Mouse (Mus musculus) kidney, embryonic 16.5 days (tissue): ENCODE data around the gene F5. TPM values are rescaled to one million over a fixed set of nuclear protein-coding genes. Genes with fewer than 3 reads are reported as not detected.
A peak's percentile ranks its signal among the peaks of the same experiment; 100 is the strongest.

Experiments
- ATAC-seq: fragments of 200-750 bp; cut with Nextera tagmentation; 2 replicates; pipeline ENCODE4 v1.8.0; 2017; ENCODE audit warnings: moderate TSS enrichment; ENCODE audit not compliant: low FRiP score, low TSS enrichment
- H3K27ac ChIP-seq: fragments of 300-500 bp; sonication (generic); 2 replicates; pipeline ENCODE4 v1.5.1; 2014; ENCODE audit warnings: low read length
- H3K27me3 ChIP-seq: fragments of 300-500 bp; sonication (generic); 2 replicates; pipeline ENCODE4 v1.6.1; 2014; ENCODE audit warnings: low read length, control low read depth, mixed read lengths; ENCODE audit not compliant: insufficient read depth
- H3K36me3 ChIP-seq: fragments of 300-500 bp; sonication (generic); 2 replicates; pipeline ENCODE4 v1.6.1; 2014; ENCODE audit warnings: low read length, control low read depth, mixed read lengths; ENCODE audit not compliant: insufficient read depth
- H3K4me1 ChIP-seq: fragments of 300-500 bp; sonication (generic); 2 replicates; pipeline ENCODE4 v1.6.1; 2014; ENCODE audit warnings: low read length, control low read depth, mixed read lengths; ENCODE audit not compliant: insufficient read depth
- H3K4me2 ChIP-seq: fragments of 300-500 bp; sonication (generic); replicated peaks from 2 replicates; pipeline ENCODE4 v1.6.1; 2014; ENCODE audit warnings: low read depth, low read length
- H3K4me3 ChIP-seq: fragments of 300-500 bp; sonication (generic); 2 replicates; pipeline ENCODE4 v1.5.1; 2014; ENCODE audit warnings: mild to moderate bottlenecking, low read length
- H3K9ac ChIP-seq: fragments of 300-500 bp; sonication (generic); replicated peaks from 2 replicates; pipeline ENCODE4 v1.6.1; 2014; ENCODE audit warnings: low read length
- H3K9me3 ChIP-seq: fragments of 300-500 bp; sonication (generic); 2 replicates; pipeline ENCODE4 v1.6.1; 2016; ENCODE audit warnings: low read length, control low read depth
- WGBS: fragments of 180-500 bp; shearing (Covaris S2); extraction: QIAGEN DNeasy Blood & Tissue Kit; methylation state at CpG from one replicate; pipeline ENCODE4 v1.1.7; 2014; 5-methylcytosine and 5-hydroxymethylcytosine counted together
- polyA plus RNA-seq: library from polyadenylated mRNA; unstranded; fragments of >200 nt; fragmentation: Nextera tagmentation; extraction: Ambion mirVana; gene quantifications from 2 replicates; pipeline ENCODE4 v1.2.1, GENCODE M21; 2015

F5 gene
- polyA plus RNA-seq, 1 experiment from 2014 or later: 0.30 TPM

DNA sequence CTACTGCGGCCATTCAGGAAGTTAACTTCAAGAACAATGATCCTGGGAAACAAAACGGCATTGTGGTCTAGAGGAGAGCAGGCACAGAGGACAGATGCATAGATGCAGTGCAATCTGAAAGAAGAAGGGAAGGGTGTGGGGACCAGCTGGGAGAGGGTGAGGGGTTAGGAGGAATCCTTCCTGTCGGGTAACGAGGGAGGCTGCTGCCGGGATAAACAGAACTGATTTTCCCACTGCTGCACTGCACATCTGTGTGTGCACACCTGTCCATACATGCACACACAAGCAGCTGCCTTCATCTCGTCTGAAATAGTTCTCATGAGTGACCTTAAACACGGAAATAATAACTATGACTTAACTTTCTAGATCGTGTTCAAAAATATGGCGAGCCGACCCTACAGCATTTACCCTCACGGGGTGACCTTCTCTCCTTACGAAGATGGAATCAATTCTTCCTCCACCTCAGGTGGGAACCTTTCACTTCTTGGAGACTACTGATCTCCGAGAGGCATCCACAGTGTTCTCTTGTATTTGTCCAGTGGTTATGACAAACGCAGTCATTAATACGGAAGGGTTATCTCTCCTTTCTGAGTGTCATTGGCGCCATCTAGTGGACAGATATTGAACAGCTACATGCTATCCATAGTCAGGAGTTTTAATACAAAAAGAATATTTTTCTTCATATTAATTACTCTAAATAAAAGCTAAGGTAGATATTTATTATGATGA, 32.7 kb downstream of the F5 start:
- ATAC-seq: no peak
- Histone ChIP-seq H3K4me2 (peak overlapping the region; percentile 46), H3K9me3 (no peaks in the 10 kb centered on the region), H3K36me3 (no peaks in the 10 kb centered on the region), H3K4me1 (no peaks in the 10 kb centered on the region), H3K27ac (no peak overlapping the region), H3K9ac (0 out of 2 replicates have a peak overlapping the region, but pooled peaks have one; percentile 31), H3K27me3 (no peaks in the 10 kb centered on the region), H3K4me3 (peak overlapping the region; percentile 30)
- WGBS: 46% methylated on average over 16 of the region's 16 CpGs

DNA sequence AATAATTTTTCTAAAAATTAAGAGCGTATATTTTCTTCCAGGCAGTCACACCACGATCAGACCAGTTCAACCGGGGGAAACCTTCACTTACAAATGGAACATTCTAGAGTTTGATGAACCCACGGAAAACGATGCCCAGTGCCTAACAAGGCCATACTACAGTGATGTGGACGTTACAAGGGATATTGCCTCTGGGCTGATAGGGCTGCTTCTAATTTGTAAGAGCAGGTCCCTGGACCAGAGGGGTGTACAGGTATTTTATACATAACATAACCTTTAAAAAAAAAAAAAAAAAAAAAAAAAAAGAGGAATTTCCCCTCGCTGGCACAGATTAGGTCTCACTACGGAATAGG, 33.2 kb downstream of the F5 start:
- no peak overlapping the region for H3K27ac ChIP-seq
- 50% methylated on average over 8 of the region's 8 CpGs for WGBS
- H3K9ac ChIP-seq: no peak overlapping the region
- no peaks in the 10 kb centered on the region for H3K9me3 ChIP-seq
- no peak for ATAC-seq
- no peaks in the 10 kb centered on the region for H3K4me1 ChIP-seq
- no peaks in the 10 kb centered on the region for H3K36me3 ChIP-seq
- no peak overlapping the region for H3K4me3 ChIP-seq
- H3K27me3 ChIP-seq: no peaks in the 10 kb centered on the region
- H3K4me2 ChIP-seq: no peak overlapping the region

DNA sequence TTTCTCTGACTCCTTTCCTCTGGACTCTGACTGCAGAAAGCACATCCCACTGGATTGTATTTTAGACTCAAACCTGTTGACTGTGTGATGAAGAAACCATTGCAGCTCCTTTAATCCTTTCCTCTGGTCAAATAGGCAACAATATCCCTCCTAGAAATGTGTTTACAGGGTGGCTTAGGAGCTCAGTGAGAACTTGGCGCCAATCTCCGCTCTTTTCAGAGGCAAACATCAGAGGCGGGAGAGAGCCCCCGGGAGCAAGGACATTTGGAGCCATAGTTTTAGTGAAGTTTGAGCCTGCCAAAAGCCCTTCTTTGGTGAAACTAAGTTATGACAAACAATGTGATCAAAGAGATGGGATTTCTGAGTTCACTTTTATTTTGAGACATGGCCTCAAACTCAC, 33.7 kb downstream of the F5 start:
- Histone ChIP-seq H3K4me3 (no peak overlapping the region), H3K27ac (no peak overlapping the region), H3K9ac (no peak overlapping the region), H3K27me3 (no peaks in the 10 kb centered on the region), H3K9me3 (no peaks in the 10 kb centered on the region), H3K4me2 (no peak overlapping the region), H3K4me1 (no peaks in the 10 kb centered on the region), H3K36me3 (no peaks in the 10 kb centered on the region)
- WGBS: 80% methylated on average over 4 of the region's 4 CpGs
- ATAC-seq: no peak

DNA sequence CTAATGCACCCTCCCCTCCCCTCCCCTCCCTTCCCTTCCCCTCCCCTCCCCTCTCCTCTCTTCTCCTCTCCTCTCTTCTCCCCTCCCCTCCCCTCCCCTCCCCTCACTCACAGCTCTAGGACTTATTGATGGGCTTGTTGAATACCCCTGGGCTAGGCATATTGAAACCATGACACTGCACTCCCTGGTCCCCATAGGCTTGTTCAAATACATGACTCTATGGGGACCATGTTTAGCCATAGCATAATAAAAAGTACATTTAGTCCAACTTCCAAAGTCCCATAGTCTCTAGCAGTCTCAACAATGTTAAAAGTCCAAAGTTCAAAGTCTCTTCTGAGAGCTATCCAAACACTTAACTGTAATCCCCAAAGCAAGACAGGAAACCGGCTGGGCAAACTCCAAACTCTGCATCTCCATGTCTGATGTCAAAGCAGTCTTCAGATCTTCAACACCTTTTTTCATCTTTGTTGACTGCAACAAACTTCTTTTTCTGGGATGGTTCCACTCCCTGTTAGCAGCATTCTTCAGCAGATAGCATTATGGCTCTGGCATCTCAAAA, 35.4 kb downstream of the F5 start:
- no peak overlapping the region for H3K4me2 ChIP-seq
- no peak overlapping the region for H3K9ac ChIP-seq
- no peaks in the 10 kb centered on the region for H3K9me3 ChIP-seq
- H3K27me3 ChIP-seq: no peaks in the 10 kb centered on the region
- 83% methylated on average over 1 of the region's 1 CpGs for WGBS
- H3K36me3 ChIP-seq: no peaks in the 10 kb centered on the region
- no peak overlapping the region for H3K27ac ChIP-seq
- no peak overlapping the region for H3K4me3 ChIP-seq
- no peaks in the 10 kb centered on the region for H3K4me1 ChIP-seq
- ATAC-seq: no peak

DNA sequence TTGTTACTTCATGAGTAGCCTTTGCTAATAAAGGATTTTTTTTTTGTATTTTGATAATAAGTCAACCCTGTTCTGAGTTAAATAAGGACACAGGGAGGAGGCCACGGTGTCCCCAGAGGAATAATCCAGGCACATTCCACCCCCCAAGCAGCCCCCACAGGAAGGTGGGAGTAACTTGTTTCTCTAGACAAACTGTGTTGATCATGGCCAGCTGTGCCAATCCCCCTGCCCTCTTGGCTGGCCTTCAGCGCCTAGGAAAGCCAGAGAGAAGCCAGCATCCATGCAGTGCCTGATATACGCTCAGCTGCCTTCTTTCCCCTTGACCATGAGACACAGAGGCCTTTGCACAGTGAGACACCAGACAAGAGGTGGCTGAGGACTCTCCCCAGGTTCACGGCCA, 47.9 kb downstream of the F5 start:
- no peak for ATAC-seq
- 75% methylated on average over 4 of the region's 4 CpGs for WGBS
- H3K36me3 ChIP-seq: no peaks in the 10 kb centered on the region
- H3K4me1 ChIP-seq: no peaks in the 10 kb centered on the region
- no peak overlapping the region for H3K4me3 ChIP-seq
- H3K9ac ChIP-seq: no peak overlapping the region
- peaks cover 5% of the 10 kb centered on the region; the same call in 1 of the 2 replicates for H3K9me3 ChIP-seq
- no peak overlapping the region for H3K27ac ChIP-seq
- no peak overlapping the region for H3K4me2 ChIP-seq
- no peaks in the 10 kb centered on the region for H3K27me3 ChIP-seq

DNA sequence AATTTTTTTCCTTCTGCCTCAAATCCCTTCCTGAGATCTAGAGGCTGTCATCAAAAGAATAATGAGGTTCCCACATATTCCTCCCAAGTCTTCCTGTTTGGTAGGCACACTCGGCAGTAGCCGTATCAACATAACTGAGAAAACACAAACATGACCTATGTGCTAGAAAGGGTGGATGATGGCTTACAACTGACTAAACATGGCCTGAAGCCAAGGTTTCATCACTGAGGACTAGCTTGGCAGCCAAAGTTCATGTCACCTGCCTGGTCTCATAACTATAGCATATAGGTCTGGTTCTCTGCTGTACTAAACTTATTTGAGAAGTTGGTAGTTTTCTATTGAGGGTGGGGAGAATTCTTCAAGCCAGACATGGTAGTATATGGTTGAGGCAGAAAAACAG, 56.8 kb downstream of the F5 start:
- no peak overlapping the region for H3K4me3 ChIP-seq
- H3K36me3 ChIP-seq: no peaks in the 10 kb centered on the region
- H3K27me3 ChIP-seq: no peaks in the 10 kb centered on the region
- H3K9ac ChIP-seq: no peak overlapping the region
- H3K27ac ChIP-seq: no peak overlapping the region
- H3K4me1 ChIP-seq: no peaks in the 10 kb centered on the region
- H3K9me3 ChIP-seq: no peaks in the 10 kb centered on the region
- no peak overlapping the region for H3K4me2 ChIP-seq
- ATAC-seq: no peak
- 46% methylated on average over 2 of the region's 2 CpGs for WGBS

DNA sequence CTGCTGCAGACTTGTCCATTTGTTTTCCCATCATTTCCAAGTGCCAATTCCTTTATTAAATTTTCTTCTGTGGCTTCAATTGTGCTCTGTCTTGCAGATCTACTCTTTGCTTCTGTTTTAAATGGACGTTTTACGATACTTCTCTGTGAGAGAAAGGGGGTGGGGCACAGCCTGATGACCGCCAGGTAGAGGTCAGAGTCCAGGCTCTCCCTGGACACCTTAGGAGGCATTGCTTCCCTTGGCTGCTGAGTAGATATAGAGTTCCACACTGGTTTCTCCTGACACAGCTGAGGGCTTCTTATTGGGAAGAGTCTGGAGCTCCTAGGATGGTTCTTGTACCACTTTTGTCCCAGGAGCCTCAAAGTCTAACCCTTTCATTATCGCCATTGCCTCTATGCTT, 59.3 kb downstream of the F5 start:
- Histone ChIP-seq H3K27me3 (no peaks in the 10 kb centered on the region), H3K9ac (no peak overlapping the region), H3K4me1 (no peaks in the 10 kb centered on the region), H3K27ac (no peak overlapping the region), H3K4me3 (no peak overlapping the region), H3K36me3 (no peaks in the 10 kb centered on the region), H3K9me3 (no peaks in the 10 kb centered on the region), H3K4me2 (no peak overlapping the region)
- WGBS: 83% methylated on average over 4 of the region's 4 CpGs
- no peak for ATAC-seq

DNA sequence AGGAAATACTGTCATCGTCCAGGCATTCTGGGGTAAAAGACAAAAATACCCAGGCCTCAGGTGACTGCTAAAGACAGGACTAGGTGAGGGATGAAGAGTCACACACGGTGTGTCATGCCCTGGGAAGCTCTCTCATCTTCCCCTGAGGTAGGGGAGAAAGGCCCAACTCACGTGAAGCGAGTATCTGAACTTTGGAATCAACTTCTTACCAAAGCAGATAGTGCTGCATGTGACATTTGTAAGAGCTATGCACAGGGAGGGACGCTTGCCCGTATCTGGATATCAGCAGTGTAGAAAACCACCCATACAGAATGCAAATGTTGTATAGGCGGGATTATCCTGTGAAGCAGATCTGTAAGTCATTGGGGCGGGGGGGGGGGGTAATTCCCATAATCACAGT, 61.0 kb downstream of the F5 start:
- Histone ChIP-seq H3K36me3 (no peaks in the 10 kb centered on the region), H3K4me1 (peaks cover 2% of the 10 kb centered on the region; the same call in 1 of the 2 replicates), H3K4me2 (no peak overlapping the region), H3K9me3 (no peaks in the 10 kb centered on the region), H3K4me3 (no peak overlapping the region), H3K9ac (no peak overlapping the region), H3K27ac (no peak overlapping the region), H3K27me3 (no peaks in the 10 kb centered on the region)
- ATAC-seq: no peak
- 85% methylated on average over 8 of the region's 8 CpGs for WGBS

DNA sequence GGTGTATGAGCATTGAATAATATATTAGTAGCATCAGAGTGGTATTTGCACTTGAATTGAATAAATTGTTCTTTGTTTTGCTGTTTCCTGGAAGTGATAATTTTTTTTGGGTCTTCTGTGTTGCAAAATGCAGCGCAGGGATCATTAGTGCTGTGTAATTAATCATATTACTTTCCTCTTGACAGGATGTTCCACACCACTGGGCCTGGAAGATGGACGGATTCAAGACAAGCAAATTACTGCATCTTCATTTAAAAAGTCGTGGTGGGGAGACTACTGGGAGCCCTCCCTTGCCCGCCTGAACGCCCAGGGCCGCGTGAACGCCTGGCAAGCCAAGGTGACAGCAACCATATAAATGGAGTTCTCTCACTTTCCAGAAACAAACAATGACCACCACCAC, 62.6 kb downstream of the F5 start:
- Histone ChIP-seq H3K4me1 (peaks cover 8% of the 10 kb centered on the region; the same call in 1 of the 2 replicates), H3K9me3 (no peaks in the 10 kb centered on the region), H3K9ac (no peak overlapping the region), H3K4me2 (no peak overlapping the region), H3K27ac (no peak overlapping the region), H3K4me3 (no peak overlapping the region), H3K36me3 (no peaks in the 10 kb centered on the region), H3K27me3 (no peaks in the 10 kb centered on the region)
- no peak for ATAC-seq
- WGBS: 25% methylated on average over 8 of the region's 8 CpGs

DNA sequence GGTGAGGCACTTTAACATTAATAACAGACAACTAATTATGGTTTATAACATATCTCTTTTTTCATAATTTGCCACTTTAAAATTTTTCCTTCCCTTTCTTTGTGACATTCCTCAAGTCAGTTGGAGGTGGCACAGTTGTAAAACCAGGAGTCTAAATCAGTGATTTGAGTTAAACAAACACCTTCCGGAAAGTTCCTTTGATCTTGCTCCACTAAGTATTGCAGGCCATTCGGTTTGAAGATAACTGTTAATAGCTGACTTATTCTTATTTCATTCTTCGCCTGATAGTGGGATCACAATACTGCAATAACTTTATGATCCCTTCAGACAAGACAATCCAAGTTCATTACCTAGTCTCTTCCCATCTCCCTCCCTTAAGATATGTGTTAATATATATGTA, 63.5 kb downstream of the F5 start:
- Histone ChIP-seq H3K4me3 (no peak overlapping the region), H3K9ac (no peak overlapping the region), H3K27me3 (no peaks in the 10 kb centered on the region), H3K4me2 (no peak overlapping the region), H3K27ac (no peak overlapping the region), H3K4me1 (peaks cover 8% of the 10 kb centered on the region; the same call in 1 of the 2 replicates), H3K36me3 (no peaks in the 10 kb centered on the region), H3K9me3 (no peaks in the 10 kb centered on the region)
- ATAC-seq: no peak
- 39% methylated on average over 3 of the region's 3 CpGs for WGBS
